Mouse (Mus musculus) thymus, postnatal 36 days (tissue): ENCODE data around the gene Gsto2.

Experiments used
- DNase-seq, 2 experiments: peaks; one replicate each; pipeline ENCODE4 v3.0.0; 2022; ENCODE audit warnings: mixed read lengths in 2 of 2

Gsto2 gene

DNA sequence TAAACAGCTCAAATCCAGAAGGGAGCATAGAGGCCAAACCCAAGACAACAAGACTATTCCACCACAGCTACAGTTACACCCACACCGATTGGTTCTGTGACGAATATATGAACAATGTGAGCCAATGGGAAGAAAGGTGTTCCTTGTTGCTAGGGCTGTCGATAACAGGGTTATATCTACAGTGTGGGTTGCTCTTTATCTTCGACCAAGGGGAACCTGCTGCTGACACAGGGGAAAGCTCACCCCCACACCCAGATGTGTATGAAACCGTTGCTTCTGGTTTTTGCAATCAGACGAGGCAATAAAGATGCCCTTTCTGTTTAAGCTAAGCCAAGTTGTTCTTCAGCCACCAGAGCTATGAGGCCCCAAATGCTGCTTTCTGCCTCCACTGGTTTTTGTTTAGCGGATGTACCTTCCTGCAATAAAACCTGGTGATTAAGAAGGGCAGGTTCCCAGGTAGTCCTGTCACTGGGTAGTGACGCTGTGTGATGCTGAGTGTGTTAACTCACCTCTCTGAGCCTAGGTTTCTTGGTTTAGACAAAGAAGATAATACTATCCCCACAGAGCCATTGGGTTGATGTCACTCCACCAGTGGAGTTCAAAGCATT is 33.2 kb downstream of the Gsto2 start:
- DNase-seq = no peak

DNA sequence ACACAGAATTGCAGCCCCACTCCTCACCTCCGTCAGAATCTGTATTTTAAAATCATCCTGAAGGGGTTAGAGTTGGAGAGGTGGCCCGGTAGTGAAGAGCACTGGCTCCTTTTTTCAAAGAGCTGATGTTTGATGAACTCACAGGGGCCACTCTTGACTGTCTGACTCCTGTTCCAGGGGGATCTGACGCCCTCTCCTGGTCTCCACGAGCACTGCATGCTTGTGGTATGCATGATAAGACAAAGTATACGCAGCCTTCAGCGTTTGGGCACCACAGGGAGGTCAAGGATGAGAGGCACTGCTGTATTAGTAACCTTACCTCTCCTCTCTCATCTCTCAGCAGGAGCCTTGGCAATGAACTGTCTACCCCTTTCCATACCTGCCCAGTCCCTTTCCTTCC is 34.7 kb downstream of the Gsto2 start:
- DNase-seq = no peak

DNA sequence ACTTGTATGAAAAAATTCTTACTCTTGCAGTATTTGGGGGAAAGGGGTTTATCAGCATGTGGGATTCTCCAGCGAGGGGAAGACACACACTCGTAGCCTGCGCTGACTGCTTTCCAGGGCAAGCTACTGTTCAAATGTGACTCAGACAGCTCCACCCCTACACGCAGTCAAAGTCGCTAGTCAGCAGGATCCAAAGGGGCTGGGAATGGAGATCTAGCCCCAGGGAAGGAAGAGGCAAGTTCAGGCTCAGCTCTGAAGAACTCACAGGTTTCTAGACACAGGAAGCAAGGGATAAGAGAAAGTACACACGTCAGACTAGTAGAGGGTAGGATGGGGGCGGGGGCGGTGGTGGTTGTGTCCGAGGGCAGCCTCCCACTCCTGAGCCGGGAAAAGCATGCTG is 35.2 kb downstream of the Gsto2 start:
- no peak for DNase-seq

DNA sequence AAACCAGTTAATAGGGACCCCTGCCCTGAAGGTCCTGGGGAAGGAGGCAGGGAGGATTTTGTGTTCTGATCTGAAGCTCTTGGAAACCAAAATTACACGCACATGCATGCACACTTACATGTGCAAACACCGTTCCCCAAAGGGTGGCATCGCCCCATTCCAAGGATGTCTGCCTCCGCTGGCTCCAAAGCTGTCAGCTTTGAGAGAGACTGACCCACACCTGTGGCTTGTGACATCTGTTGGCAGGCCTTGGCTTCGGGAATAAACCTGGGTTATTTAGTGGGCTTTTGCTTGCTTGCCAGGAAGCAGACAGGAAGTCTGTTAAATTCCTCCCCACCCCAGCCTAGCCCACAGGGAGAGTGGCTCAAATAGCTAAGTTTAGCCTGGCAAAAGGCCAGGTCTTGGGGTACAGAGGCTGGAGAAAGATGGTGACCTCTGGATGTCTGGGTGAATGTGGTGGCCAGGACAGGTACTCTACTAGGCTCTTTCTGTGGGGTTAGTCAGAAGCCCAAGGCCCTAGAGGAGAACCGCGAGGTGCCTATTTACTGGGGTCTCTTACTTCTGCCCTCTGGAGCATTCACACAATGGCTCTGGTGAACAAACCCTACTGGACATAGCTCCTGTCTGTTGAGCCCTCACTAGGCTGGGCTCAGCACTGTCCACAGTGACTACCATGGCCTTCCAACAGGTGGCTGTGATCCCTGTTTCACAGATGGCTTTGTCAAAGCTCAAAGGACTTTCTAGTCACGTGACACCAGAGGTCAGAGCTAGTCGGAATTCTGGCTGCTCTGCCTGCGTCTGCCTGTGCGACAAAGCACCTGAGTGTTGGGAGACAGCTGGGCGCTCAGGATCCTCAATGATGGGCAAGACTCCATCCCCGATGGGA is 37.2 kb downstream of the Gsto2 start:
- DNase-seq = no peak

DNA sequence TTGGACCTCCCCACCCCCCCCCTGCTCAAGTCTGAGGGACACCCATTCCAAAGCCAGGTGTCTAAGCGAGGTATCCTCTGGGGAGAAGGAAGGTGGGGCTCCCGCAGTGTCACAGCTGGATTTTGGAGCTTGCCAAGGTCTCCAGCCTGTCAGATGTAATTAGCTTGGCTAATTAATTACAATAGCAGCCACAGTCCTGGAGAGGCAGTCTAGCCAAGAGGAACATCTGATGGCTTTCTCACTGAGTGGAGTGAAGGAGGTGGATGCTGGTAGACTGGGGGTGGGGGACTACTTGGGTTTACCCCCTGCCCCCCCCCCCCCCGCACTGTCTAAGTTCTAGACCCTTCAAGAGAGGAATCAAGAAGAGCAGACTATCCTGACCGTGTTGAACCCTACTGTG is 38.3 kb downstream of the Gsto2 start:
- no peak for DNase-seq

DNA sequence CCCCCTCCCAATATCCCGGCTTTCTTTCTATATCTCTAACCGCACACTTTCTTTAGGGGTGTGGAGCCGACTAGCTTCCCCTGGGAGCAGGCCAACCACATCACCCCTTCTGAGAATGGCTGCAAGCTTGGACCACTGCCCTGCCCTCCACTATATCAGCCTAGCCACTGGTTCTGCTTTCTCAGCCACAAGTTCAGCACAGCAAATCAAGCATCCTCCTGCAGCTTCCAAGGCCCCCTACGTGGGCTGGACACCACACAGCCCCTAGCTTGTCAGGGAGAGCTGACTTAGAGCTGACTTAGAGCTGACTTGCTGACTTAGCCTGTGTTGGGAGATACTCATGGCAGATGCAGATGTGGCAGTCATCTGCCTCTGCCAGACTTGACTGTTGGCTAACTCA is 39.7 kb downstream of the Gsto2 start:
- no peak for DNase-seq

DNA sequence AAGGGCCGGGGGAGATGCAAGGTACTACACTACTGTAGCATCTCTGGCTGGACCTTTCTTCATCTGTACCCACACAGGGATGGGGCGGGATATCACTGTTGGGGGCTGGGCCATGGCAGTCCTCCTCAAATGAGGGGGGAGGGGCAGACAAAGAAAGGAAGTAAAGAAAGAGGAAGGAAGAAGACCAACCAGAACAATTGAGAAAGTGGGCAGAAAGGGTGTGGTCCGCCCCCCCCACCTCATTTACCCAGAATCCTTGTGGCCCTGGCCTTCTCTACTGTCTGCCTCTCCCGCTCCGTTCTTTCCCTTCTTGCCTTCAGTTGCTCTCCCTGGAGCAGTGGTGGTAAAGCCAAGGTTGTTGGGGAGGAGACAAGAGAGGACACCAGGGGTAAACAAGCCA is 40.3 kb downstream of the Gsto2 start:
- DNase-seq = no peak

DNA sequence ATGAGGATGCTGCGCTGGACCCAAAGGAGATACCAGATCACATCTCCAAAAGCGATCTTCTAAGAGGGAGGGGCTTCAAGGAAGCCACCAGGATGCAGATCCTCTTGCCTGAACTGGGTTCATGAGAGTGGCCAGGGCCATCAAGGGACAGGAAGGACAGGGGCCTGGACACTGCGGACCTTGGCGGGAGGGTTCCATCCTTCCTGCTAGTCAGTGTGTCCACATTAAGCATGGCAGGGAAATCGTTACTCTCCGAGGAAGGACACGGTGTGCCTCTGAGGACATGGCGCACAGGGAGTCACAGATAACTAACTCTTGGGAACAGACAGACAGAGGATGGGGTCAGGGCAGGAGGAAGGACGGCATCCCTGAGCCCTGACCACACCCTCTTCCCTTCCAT is 42.3 kb downstream of the Gsto2 start:
- DNase-seq = no peak

DNA sequence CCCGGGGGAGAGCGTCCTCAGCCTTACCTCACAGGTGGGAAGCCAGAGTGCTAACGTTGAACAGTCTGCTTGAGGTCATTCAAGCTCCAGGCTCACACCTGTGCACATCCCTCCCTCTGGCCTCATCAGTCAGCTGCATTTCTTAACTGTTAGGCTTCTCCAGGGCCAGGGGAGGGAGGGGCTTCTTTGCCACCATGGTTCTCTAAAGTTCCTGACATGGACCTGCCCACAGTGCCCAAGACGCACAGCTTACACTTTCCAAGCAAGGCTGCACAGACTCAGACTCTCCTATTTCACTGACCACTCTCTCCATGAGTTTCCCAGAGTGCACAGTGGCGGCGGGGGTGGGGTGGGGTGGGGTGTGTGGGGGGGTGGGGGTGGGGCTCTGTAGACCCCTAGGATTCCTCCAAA is 43.6 kb downstream of the Gsto2 start:
- peak; percentile 28 to 47 for DNase-seq

DNA sequence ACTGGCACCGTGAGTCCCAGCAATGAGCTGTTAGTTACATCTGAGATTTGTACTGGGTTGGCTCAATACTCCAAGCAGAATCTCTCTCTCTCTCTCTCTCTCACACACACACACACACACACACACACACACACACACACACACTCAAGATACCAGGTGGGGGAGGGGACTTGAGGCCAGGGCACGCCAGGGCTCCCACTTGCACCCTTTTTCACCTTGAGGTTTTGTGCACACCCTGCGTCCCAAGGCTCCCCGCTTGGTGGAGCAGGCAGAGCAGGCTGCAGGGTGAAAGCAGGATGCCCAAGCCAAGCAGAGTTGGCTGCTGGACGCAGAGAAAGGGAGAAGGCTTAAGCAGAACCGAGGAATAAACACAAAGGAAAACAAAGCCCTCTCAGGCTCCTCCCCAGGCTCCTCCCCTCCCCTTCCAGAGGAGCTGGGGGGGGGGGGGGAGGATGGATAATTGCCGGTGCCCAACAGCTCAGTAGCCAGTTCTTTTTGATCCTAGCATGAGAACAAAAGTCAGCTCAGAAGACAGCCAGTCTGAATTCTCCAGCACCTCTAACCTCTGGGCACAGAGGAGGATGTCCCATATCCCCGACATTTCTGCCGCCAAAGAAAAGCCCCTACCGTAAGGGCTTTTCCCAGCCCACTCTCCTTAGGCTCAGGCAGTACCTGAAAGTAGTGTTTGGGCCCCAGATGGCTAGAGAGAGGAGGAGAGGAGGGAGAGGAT is 44.2 kb downstream of the Gsto2 start:
- DNase-seq = peak; percentile 21 to 40

DNA sequence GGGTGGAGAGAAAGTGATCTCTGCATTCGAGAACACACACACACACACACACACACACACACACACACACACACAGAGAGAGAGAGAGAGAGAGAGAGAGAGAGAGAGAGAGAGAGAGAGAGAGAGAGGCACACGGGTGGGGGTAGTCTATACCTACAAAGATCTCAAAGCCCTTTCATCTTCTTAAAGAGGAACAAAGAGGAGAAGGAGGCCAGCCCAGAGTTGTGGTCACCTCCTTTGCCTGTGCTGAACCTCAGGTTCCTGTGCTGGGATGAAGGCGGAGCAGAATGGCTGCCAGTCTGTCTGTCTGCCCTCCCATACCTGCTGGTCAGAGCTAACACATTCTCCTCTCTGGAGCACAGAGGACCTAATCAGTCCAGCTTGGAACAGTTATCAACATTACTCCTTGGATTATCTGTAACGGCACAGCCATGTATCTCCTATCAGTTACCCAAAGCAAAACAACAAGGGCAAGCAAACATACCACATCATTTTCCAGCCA is 44.8 kb downstream of the Gsto2 start:
- DNase-seq = peak; percentile 41 to 51

DNA sequence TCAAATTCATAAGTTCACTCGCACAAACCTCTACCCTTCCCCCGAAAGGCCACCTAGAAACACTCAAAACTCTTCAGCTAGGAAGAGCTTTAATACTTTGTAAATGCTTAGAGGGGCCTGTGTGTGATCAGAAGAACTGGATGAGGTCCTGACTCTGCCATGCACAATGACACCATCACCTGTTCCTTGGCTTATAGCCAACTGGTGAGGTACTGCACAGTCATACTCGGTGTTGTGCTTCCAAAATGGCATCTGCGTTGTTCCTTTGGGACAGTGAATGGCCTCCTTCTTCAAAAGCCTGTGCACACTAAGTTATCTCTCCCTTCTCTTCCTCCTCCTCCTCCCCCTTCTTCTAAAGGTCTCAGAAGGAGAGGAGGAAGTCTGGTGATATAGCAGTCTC is 45.4 kb downstream of the Gsto2 start:
- no peak for DNase-seq

DNA sequence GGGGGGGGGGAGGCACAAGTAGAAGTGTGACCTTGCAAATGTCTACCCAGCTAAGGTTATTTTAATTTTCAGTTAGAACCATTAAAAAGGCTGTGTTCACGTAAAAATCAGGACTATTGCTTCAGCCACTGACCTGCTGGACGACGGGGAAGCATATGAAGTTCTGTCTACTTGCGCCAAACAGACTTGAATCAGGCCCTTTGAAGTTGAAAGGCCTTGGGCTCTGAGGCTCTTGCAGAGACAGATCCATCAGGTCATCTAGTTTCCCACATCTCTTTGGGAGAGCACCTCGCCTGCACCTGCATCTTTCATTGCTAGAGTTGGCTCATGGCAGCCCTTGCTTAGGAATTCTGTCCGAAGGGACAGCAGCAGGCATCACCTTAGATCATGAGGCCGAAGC is 48.0 kb downstream of the Gsto2 start:
- DNase-seq = no peak

DNA sequence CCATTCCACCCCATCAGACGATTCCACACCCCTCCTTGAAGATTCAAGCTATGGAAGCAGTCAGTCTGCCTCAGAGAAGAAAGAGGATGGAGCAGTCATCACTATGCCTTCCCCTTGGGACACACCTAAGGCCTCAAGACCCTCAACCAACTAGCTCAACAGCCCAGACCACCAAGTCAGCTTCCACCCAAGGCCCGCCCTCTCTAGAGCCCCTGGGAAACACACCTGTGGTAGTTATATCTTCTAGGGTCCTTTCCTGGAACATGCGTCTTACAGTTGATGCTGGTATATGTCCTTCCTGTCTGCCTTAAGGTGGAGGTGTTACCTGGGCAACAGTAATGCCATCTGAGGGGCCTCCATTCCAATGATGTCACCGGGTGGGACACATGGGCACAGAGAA is 48.9 kb downstream of the Gsto2 start:
- no peak for DNase-seq

DNA sequence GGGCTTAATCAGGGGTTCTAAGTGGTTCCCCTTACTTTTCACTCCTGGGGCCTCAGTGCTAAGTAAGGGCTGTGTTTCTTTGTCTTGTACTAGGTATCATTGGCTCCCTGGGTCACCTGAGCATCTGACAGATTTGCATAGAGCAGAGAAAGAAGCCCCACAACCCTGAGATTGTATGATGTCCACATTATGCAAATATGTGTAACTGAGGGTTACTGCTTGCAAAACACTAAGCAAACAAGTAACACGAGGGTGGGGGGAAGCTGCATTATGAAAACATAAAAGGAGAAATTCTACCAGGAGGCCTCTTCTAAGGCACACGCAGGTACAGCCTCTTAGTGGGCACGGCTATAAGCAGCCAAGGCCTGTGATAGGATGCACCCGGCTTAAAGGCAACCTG is 49.9 kb downstream of the Gsto2 start:
- DNase-seq = no peak

DNA sequence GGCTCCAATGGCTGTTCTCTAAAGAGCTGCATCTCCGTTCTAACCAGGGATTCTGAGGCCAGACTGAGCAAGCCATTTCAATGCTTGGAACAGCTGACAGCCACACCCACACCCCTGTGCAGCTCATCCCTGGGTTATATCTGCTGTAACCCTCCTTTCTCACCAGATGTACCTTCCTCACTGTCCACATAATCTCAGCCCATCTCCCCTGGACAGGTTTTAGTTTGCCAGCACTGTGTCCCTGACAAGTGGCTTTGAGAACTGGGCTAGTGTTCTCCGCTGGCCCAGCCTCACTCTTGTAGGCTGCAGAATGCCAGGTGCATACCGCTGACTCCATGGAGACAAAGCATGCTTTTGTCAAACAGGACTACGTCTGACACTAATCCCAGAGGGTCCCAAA is 52.1 kb downstream of the Gsto2 start:
- no peak for DNase-seq

DNA sequence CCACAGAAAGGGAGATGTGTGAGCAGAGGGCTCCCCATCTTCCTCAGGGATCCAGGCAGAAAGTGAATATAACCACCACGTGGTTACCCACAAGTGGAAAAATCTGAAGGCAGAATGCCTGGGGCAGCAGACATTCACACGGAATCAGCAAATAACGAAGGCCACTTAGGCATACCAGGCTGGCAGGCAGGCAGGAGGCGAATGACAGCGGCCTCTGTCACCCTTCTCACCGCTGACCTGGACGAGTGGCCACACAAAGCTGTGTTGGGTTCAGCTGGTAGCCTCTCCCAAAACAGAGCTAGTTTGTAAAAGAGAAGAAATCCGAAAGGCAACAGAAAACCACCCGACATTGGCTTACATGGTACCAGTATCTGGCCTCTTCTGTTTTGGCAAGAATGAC is 52.7 kb downstream of the Gsto2 start:
- DNase-seq = no peak

DNA sequence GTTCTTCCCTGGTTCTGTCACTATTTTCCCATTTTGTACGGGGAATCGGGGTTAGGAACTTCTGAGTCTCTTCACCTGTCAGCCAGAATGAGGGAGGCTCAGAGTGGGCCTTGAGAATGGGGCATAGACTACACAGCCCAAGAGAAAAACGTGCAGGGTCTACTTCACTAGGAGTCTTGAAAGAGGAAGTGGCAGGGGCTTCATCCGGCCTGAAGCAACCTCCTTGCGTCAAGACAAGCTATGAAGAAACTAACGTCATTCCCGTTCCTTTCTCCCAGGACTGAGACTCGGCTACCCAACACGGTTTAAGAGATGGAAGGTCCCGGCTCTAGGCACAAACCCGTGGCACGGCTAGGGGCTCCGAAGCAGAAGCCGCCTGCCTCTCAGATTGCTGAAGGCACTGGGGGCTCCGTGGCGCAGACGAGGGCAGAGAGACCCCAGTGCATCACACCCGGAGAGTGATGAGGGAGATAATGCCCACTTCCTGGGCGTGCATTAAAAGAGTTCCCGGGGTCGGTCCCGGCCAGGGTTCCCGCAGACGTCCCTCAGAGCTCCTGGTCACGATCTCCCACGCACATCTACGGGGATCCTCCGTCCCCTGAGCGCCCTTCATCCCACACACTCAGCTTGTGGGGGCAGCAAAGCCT is 53.2 kb downstream of the Gsto2 start:
- DNase-seq = peak; percentile 62 to 67

DNA sequence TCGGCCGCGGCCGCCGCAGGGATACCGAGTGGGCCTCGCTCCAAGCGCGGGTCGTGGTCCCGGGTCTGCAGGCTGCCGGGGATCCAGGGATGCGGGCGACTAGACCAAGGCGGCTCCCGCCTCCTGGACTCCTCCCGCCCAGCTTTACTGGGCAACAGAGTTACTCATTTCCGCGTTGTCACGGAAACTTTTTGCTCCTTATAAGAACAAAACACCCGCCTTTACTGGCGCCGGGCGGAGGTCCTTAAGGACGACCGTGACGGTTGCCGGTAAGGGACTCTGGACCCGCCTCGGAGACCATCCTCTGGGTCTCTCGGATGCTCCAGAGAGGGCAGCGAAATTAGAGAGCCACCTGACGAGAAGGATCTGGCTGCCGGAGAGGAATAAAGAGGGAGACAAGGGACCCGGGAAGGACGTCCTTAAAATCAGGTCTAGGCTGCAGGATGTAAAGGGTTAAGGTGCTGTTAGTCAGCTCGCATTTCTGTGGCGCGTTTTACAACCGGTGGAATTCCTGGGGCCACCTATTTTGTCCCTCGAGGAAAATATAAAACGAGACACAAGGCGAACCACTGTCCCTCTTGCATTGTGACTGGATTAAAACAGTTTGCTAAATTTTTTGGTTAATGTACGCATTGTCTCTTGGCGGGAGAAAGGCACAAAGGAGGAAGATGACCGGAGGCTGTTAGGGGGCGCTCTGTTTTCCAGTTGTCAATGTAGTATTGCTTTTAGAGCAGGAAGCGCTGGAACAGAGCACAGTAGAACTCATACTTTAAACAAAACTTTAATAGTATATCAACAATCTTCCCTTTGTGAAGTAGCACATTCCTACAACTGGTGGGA is 54.0 kb downstream of the Gsto2 start, which contains the start of the genes Cfap43 and Itprip:
TSS of gene Cfap43 (minus strand) at position 162 of the 840 bp plus-strand sequence.
TSS of gene Itprip (minus strand) at position 174 of the 840 bp plus-strand sequence.
- peak; percentile 79 to 82 for DNase-seq

DNA sequence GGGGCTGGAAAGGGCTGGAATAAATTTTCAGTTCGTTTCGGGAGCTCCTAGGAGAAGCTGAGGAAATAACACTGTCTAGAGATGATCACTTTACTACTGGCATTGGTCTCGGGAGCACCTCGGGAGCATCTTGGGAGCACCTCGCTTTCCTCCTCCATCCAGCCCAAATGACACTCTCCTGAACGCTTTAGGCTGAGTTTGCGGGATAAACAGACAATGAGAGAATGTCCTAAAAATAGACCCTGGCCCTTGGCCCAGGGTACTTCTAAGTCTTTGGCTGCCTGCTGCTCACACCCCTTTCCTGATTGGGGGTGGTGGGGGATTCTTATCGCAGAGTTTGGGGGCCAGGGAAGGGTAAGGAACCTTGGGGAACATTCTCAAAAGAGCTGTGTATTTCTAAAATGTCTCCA is 54.6 kb downstream of the Gsto2 start:
- DNase-seq = no peak

DNA sequence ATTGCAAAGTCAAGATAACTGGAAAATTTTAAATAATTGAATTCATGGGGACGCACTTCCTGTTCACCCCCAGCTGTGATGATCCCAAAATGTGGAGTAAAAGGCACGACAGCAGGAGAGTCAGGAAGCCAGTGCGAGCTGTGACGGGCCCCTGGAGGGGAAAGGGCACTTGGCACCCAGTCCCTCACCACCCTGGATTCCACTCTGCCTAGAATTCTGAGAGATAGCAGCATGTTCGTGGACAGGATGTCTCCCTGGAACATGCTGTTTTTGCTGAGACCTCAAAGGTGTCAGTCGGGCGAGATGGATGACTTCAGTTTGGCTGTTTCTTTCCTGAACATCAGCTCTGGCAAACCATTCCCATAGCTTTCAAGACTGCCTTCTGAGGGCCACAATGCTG is 60.5 kb downstream of the Gsto2 start:
- DNase-seq = no peak

DNA sequence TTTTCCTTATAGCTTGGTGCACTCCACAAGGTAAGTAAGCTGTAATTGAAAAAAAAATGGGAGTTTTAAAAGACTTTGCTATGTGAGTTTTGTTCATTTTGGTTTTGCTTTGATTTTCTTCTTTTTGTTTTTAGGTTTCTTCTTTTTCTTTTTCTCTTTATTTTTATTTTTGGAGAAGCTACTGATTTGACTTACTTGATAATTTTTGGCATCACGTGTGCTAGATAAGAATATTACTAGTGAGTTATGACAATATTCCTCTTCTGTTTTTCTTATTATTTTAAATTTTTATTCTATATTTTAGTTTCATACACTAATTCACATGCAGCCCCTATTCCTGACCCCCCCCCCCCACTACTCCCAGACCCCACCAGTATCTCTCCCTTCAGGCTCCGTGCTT is 61.7 kb downstream of the Gsto2 start:
- no peak for DNase-seq
